Mouse (Mus musculus): Measurements from ENCODE around the gene Ctr9.

The Ctr9 gene

GRCm38 (mm10) chr7:111028281-111029045, at the start of gene Ctr9:
TSS of gene Ctr9 (plus strand) at chr7:111028951.
- DNase-seq, result peak; percentile 95 to 96

GRCm38 (mm10) chr7:110981036-110981435, 47.7 kb upstream of the Ctr9 start:
- DNase-seq, result no peak

GRCm38 (mm10) chr7:110982053-110982705, 46.6 kb upstream of the Ctr9 start, which contains the start of gene Mrvi1:
TSS of gene Mrvi1 (minus strand) at chr7:110982461.
- peak; percentile 80 to 82 for DNase-seq

GRCm38 (mm10) chr7:110982764-110983163, 46.0 kb upstream of the Ctr9 start:
- peak; percentile 72 to 80 for DNase-seq

GRCm38 (mm10) chr7:110983621-110984020, 45.1 kb upstream of the Ctr9 start:
- DNase-seq, result peak in 1 of 2 experiments; percentile 29

- DNase-seq, result peak; percentile 71 to 78
These were observed 43.0 kb upstream of the Ctr9 start for GRCm38 (mm10) chr7:110985581-110986265.

GRCm38 (mm10) chr7:110988081-110988480, 40.7 kb upstream of the Ctr9 start:
- no peak for DNase-seq

- peak in 1 of 2 experiments; percentile 41 for DNase-seq
These were observed 39.4 kb upstream of the Ctr9 start for GRCm38 (mm10) chr7:110989286-110989879.

GRCm38 (mm10) chr7:110990356-110991220, 38.2 kb upstream of the Ctr9 start:
- peak; percentile 51 to 69 for DNase-seq

- no peak for DNase-seq
These were observed 37.6 kb upstream of the Ctr9 start for GRCm38 (mm10) chr7:110991221-110991494.

- no peak for DNase-seq
These were observed 29.6 kb upstream of the Ctr9 start for GRCm38 (mm10) chr7:110998887-110999827.

- DNase-seq, result no peak
These were observed 24.5 kb upstream of the Ctr9 start for GRCm38 (mm10) chr7:111004136-111004840.

- DNase-seq, result no peak
These were observed 14.6 kb upstream of the Ctr9 start for GRCm38 (mm10) chr7:111014039-111014605.

- peak; percentile 91 to 97 for DNase-seq
These were observed 13.9 kb upstream of the Ctr9 start for GRCm38 (mm10) chr7:111014893-111015292.

- no peak for DNase-seq
These were observed 13.0 kb upstream of the Ctr9 start for GRCm38 (mm10) chr7:111015731-111016130.

- DNase-seq, result no peak
These were observed 11.8 kb upstream of the Ctr9 start for GRCm38 (mm10) chr7:111016921-111017320.

- no peak for DNase-seq
These were observed 7.9 kb upstream of the Ctr9 start for GRCm38 (mm10) chr7:111020814-111021213.

GRCm38 (mm10) chr7:111024068-111024594, 4.6 kb upstream of the Ctr9 start:
- peak; percentile 44 to 73 for DNase-seq

- no peak for DNase-seq
These were observed 3.8 kb upstream of the Ctr9 start for GRCm38 (mm10) chr7:111024912-111025311.

GRCm38 (mm10) chr7:111029046-111029553, 349 bp downstream of the Ctr9 start:
- peak in 1 of 2 experiments; percentile 72 for DNase-seq

Data from kidney, postnatal 25 days (tissue).